Mouse (Mus musculus): ENCODE measurements at regions not wholly inside any gene's neighbourhood (a gene's known extent, or its start where the extent isn't known, plus 50 kb on each side); places are given as distances from the start of the nearest gene placed in this dataset.
"Not testable (repeated sequence)": the region's sequence is repeated elsewhere in the genome, so short reads cannot be mapped to it uniquely, and the experiment has no call there.

- Histone ChIP-seq H3K36me3 (ENCODE audit: insufficient read depth, low read length) (no peaks in the 10 kb centered on the region), H3K9me3 (ENCODE audit: low read length) (no peaks in the 10 kb centered on the region), H3K4me3 (ENCODE audit: low read length) (no peak overlapping the region), H3K27ac (ENCODE audit: low read length) (no peak overlapping the region), H3K9ac (replicated peaks; ENCODE audit: low read length) (no peak overlapping the region), H3K4me1 (ENCODE audit: insufficient read depth, low read length) (no peaks in the 10 kb centered on the region), H3K4me2 (replicated peaks; ENCODE audit: low read depth, low read length) (no peak overlapping the region), H3K27me3 (ENCODE audit: insufficient read depth, low read length) (no peaks in the 10 kb centered on the region)
- no peak for ATAC-seq (ENCODE audit: low FRiP score, low TSS enrichment)
- WGBS: 68% methylated on average over 3 of the region's 3 CpGs
These were observed 374.1 kb downstream of the Rprm start for GRCm38 (mm10) chr2:53711213-53711612.

GRCm38 (mm10) chr2:53713106-53713640, 372.2 kb downstream of the Rprm start:
- Histone ChIP-seq H3K27ac (ENCODE audit: low read length) (no peak overlapping the region), H3K9ac (replicated peaks; ENCODE audit: low read length) (no peak overlapping the region), H3K4me3 (ENCODE audit: low read length) (no peak overlapping the region), H3K9me3 (ENCODE audit: low read length) (no peaks in the 10 kb centered on the region), H3K36me3 (ENCODE audit: insufficient read depth, low read length) (no peaks in the 10 kb centered on the region), H3K4me1 (ENCODE audit: insufficient read depth, low read length) (no peaks in the 10 kb centered on the region), H3K4me2 (replicated peaks; ENCODE audit: low read depth, low read length) (no peak overlapping the region), H3K27me3 (ENCODE audit: insufficient read depth, low read length) (no peaks in the 10 kb centered on the region)
- no peak for ATAC-seq (ENCODE audit: low FRiP score, low TSS enrichment)
- 78% methylated on average over 7 of the region's 7 CpGs for WGBS

- H3K9ac ChIP-seq (replicated peaks; ENCODE audit: low read length): no peak overlapping the region
- 57% methylated on average over 5 of the region's 5 CpGs for WGBS
- no peak for ATAC-seq (ENCODE audit: low FRiP score, low TSS enrichment)
These were observed 370.3 kb downstream of the Rprm start for GRCm38 (mm10) chr2:53715017-53715416.

GRCm38 (mm10) chr2:53723231-53723630, 362.1 kb downstream of the Rprm start:
- Histone ChIP-seq H3K27ac (ENCODE audit: low read length) (no peak overlapping the region), H3K9me3 (ENCODE audit: low read length) (no peaks in the 10 kb centered on the region), H3K4me3 (ENCODE audit: low read length) (no peak overlapping the region), H3K27me3 (ENCODE audit: insufficient read depth, low read length) (no peaks in the 10 kb centered on the region), H3K36me3 (ENCODE audit: insufficient read depth, low read length) (no peaks in the 10 kb centered on the region), H3K9ac (replicated peaks; ENCODE audit: low read length) (no peak overlapping the region), H3K4me1 (ENCODE audit: insufficient read depth, low read length) (no peaks in the 10 kb centered on the region), H3K4me2 (replicated peaks; ENCODE audit: low read depth, low read length) (no peak overlapping the region)
- ATAC-seq (ENCODE audit: low FRiP score, low TSS enrichment): no peak
- 92% methylated on average over 6 of the region's 6 CpGs for WGBS

More at GRCm38 (mm10) chr2:53715017-53715416, 370.3 kb downstream of the Rprm start:
- Histone ChIP-seq H3K4me1 (ENCODE audit: insufficient read depth, low read length) (no peaks in the 10 kb centered on the region), H3K4me2 (replicated peaks; ENCODE audit: low read depth, low read length) (no peak overlapping the region), H3K9me3 (ENCODE audit: low read length) (no peaks in the 10 kb centered on the region), H3K4me3 (ENCODE audit: low read length) (no peak overlapping the region), H3K27ac (ENCODE audit: low read length) (no peak overlapping the region), H3K27me3 (ENCODE audit: insufficient read depth, low read length) (no peaks in the 10 kb centered on the region), H3K36me3 (ENCODE audit: insufficient read depth, low read length) (no peaks in the 10 kb centered on the region)

- Histone ChIP-seq H3K4me2 (replicated peaks; ENCODE audit: low read depth, low read length) (no peak overlapping the region), H3K9me3 (ENCODE audit: low read length) (no peaks in the 10 kb centered on the region), H3K4me3 (ENCODE audit: low read length) (no peak overlapping the region), H3K36me3 (ENCODE audit: insufficient read depth, low read length) (no peaks in the 10 kb centered on the region), H3K9ac (replicated peaks; ENCODE audit: low read length) (no peak overlapping the region), H3K27ac (ENCODE audit: low read length) (no peak overlapping the region), H3K4me1 (ENCODE audit: insufficient read depth, low read length) (no peaks in the 10 kb centered on the region), H3K27me3 (ENCODE audit: insufficient read depth, low read length) (no peaks in the 10 kb centered on the region)
- no peak for ATAC-seq (ENCODE audit: low FRiP score, low TSS enrichment)
These were observed 356.7 kb downstream of the Rprm start for GRCm38 (mm10) chr2:53728693-53729092.

- no peak for ATAC-seq (ENCODE audit: low FRiP score, low TSS enrichment)
- no peak overlapping the region for H3K4me3 ChIP-seq (ENCODE audit: low read length)
- H3K27me3 ChIP-seq (ENCODE audit: insufficient read depth, low read length): no peaks in the 10 kb centered on the region
- H3K36me3 ChIP-seq (ENCODE audit: insufficient read depth, low read length): no peaks in the 10 kb centered on the region
- H3K27ac ChIP-seq (ENCODE audit: low read length): no peak overlapping the region
- no peak overlapping the region for H3K4me2 ChIP-seq (replicated peaks; ENCODE audit: low read depth, low read length)
- 90% methylated on average over 2 of the region's 2 CpGs for WGBS
- H3K9me3 ChIP-seq (ENCODE audit: low read length): no peaks in the 10 kb centered on the region
- H3K9ac ChIP-seq (replicated peaks; ENCODE audit: low read length): no peak overlapping the region
- no peaks in the 10 kb centered on the region for H3K4me1 ChIP-seq (ENCODE audit: insufficient read depth, low read length)
These were observed 354.9 kb downstream of the Rprm start for GRCm38 (mm10) chr2:53730451-53730850.

- no peak overlapping the region for H3K4me2 ChIP-seq (replicated peaks; ENCODE audit: low read depth, low read length)
- no peaks in the 10 kb centered on the region for H3K4me1 ChIP-seq (ENCODE audit: insufficient read depth, low read length)
- H3K27me3 ChIP-seq (ENCODE audit: insufficient read depth, low read length): no peaks in the 10 kb centered on the region
- no peak overlapping the region for H3K4me3 ChIP-seq (ENCODE audit: low read length)
- H3K27ac ChIP-seq (ENCODE audit: low read length): no peak overlapping the region
- ATAC-seq (ENCODE audit: low FRiP score, low TSS enrichment): no peak
- WGBS: 86% methylated on average over 2 of the region's 2 CpGs
- H3K9me3 ChIP-seq (ENCODE audit: low read length): no peaks in the 10 kb centered on the region
- no peak overlapping the region for H3K9ac ChIP-seq (replicated peaks; ENCODE audit: low read length)
- H3K36me3 ChIP-seq (ENCODE audit: insufficient read depth, low read length): no peaks in the 10 kb centered on the region
These were observed 321.9 kb downstream of the Rprm start for GRCm38 (mm10) chr2:53763486-53763885.

- not testable (repeated sequence) for ATAC-seq (ENCODE audit: low FRiP score, low TSS enrichment); H3K4me2 ChIP-seq (replicated peaks; ENCODE audit: low read depth, low read length); H3K36me3 ChIP-seq (ENCODE audit: insufficient read depth, low read length); H3K27ac ChIP-seq (ENCODE audit: low read length); H3K9ac ChIP-seq (replicated peaks; ENCODE audit: low read length); H3K9me3 ChIP-seq (ENCODE audit: low read length); H3K4me3 ChIP-seq (ENCODE audit: low read length); H3K4me1 ChIP-seq (ENCODE audit: insufficient read depth, low read length); H3K27me3 ChIP-seq (ENCODE audit: insufficient read depth, low read length)
- WGBS: 80% methylated on average over 2 of the region's 6 CpGs
These were observed 303.3 kb downstream of the Rprm start for GRCm38 (mm10) chr2:53782035-53782434.

GRCm38 (mm10) chr2:53788599-53788998, 296.8 kb downstream of the Rprm start:
- not testable (repeated sequence) for H3K4me1 ChIP-seq (ENCODE audit: insufficient read depth, low read length); H3K27me3 ChIP-seq (ENCODE audit: insufficient read depth, low read length); H3K9ac ChIP-seq (replicated peaks; ENCODE audit: low read length); H3K9me3 ChIP-seq (ENCODE audit: low read length); H3K27ac ChIP-seq (ENCODE audit: low read length); H3K4me2 ChIP-seq (replicated peaks; ENCODE audit: low read depth, low read length); ATAC-seq (ENCODE audit: low FRiP score, low TSS enrichment); H3K4me3 ChIP-seq (ENCODE audit: low read length); H3K36me3 ChIP-seq (ENCODE audit: insufficient read depth, low read length)
- 94% methylated on average over 2 of the region's 6 CpGs for WGBS

GRCm38 (mm10) chr2:53796605-53797004, 288.7 kb downstream of the Rprm start:
- Histone ChIP-seq H3K4me3 (ENCODE audit: low read length) (no peak overlapping the region), H3K4me1 (ENCODE audit: insufficient read depth, low read length) (no peaks in the 10 kb centered on the region), H3K27me3 (ENCODE audit: insufficient read depth, low read length) (no peaks in the 10 kb centered on the region), H3K27ac (ENCODE audit: low read length) (no peak overlapping the region), H3K9ac (replicated peaks; ENCODE audit: low read length) (no peak overlapping the region), H3K36me3 (ENCODE audit: insufficient read depth, low read length) (no peaks in the 10 kb centered on the region), H3K4me2 (replicated peaks; ENCODE audit: low read depth, low read length) (no peak overlapping the region), H3K9me3 (ENCODE audit: low read length) (no peaks in the 10 kb centered on the region)
- 68% methylated on average over 1 of the region's 1 CpGs for WGBS
- no peak for ATAC-seq (ENCODE audit: low FRiP score, low TSS enrichment)

- no peak overlapping the region for H3K4me3 ChIP-seq (ENCODE audit: low read length)
- H3K4me1 ChIP-seq (ENCODE audit: insufficient read depth, low read length): no peaks in the 10 kb centered on the region
- no peak overlapping the region for H3K9ac ChIP-seq (replicated peaks; ENCODE audit: low read length)
- no peaks in the 10 kb centered on the region for H3K36me3 ChIP-seq (ENCODE audit: insufficient read depth, low read length)
- H3K27me3 ChIP-seq (ENCODE audit: insufficient read depth, low read length): no peaks in the 10 kb centered on the region
- ATAC-seq (ENCODE audit: low FRiP score, low TSS enrichment): no peak
- no peak overlapping the region for H3K27ac ChIP-seq (ENCODE audit: low read length)
- H3K4me2 ChIP-seq (replicated peaks; ENCODE audit: low read depth, low read length): no peak overlapping the region
- H3K9me3 ChIP-seq (ENCODE audit: low read length): no peaks in the 10 kb centered on the region
These were observed 281.7 kb downstream of the Rprm start for GRCm38 (mm10) chr2:53803666-53804065.

Data from kidney, embryonic 16.5 days (tissue).